Mouse (Mus musculus): ENCODE measurements around the gene Ifit1bl2. TPM values are rescaled to one million over a fixed set of nuclear protein-coding genes. Genes with fewer than 3 reads are reported as not detected.

Gene Ifit1bl2
- 0.09 and 0.30 TPM in 2 replicates for polyA plus RNA-seq (2015; fragmentation: Nextera tagmentation; extraction: Ambion mirVana)

DNA sequence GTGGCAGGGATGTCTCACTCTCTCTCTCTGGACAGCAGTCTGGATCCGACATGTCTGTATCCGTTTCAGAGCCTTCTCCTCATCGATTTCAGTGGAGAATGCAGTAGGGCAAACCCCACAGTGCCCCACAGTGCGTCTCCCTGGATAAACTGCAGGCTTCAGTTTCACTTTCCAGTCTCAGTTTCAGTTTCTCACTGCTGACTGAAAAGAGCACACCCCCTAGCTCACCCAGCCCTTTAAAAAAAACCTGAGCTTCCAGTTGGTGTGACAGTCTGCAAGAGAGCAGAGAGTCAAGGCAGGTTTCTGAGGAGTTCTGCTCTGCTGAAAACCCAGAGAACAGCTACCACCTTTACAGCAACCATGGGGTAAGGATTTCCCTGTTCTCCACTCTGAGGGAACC, at the start of gene Ifit1bl2, which contains the start of gene Ifit1:
TSS of gene Ifit1bl2 (minus strand) at position 121 of the 400 bp plus-strand sequence.
TSS of gene Ifit1 (plus strand) at position 249 of the 400 bp plus-strand sequence.
- Histone ChIP-seq H3K4me3 (ENCODE audit: low read depth, low read length) (0 out of 2 replicates have a peak within 1 kb of the TSS, but pooled peaks have one; percentile 11), H3K27ac (ENCODE audit: low read length) (no peak within 1 kb of the TSS)
- 27% methylated on average over 4 of the region's 4 CpGs for WGBS (ENCODE audit: insufficient replicate concordance)

DNA sequence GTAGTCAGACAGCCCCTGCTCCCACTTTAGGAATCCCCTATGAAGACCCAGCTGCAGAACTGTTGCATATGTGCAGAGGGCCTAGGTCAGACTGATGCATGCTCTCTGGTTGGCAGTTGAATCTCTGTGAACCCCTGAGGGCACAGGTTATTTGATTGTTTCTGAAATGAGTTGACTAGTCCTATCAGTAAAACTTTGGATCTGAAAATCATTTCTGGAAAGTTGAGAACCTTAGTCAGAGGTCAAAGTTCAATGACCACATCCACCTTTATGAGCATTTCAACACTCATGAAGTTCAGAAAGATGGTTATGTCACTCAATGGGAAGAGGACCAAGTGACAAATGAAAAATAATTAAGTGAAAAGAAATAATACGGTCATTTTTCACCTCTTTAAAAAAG, 45.0 kb upstream of the Ifit1bl2 start:
- 72% methylated on average over 1 of the region's 1 CpGs for WGBS (ENCODE audit: insufficient replicate concordance)
- Histone ChIP-seq H3K4me2 (ENCODE audit: low read depth, low read length) (no peak overlapping the region), H3K4me3 (ENCODE audit: low read depth, low read length) (no peak overlapping the region), H3K9me3 (replicated peaks; ENCODE audit: control insufficient read depth, low read length) (no peaks in the 10 kb centered on the region), H3K27ac (ENCODE audit: low read length) (no peak overlapping the region), H3K27me3 (ENCODE audit: control insufficient read depth, insufficient read depth, low read depth, low read length) (no peaks in the 10 kb centered on the region), H3K4me1 (ENCODE audit: control insufficient read depth, low read depth, low read length) (no peaks in the 10 kb centered on the region), H3K36me3 (ENCODE audit: control insufficient read depth, insufficient read depth) (no peaks in the 10 kb centered on the region), H3K9ac (ENCODE audit: low read depth, low read length) (no peak overlapping the region)
- no peak for ATAC-seq (ENCODE audit: low read depth)

More for the DNA sequence above, at the start of gene Ifit1bl2, which contains the start of gene Ifit1:
- no peak within 1 kb of the TSS for H3K9ac ChIP-seq (ENCODE audit: low read depth, low read length)
- H3K36me3 ChIP-seq (ENCODE audit: control insufficient read depth, insufficient read depth) = no peaks in the 10 kb centered on the region
- peak; percentile 14; the same call in 1 of the 2 replicates for ATAC-seq (ENCODE audit: low read depth)
- peak within 1 kb of the TSS; percentile 28 for H3K4me2 ChIP-seq (ENCODE audit: low read depth, low read length)
- no peaks in the 10 kb centered on the region for H3K9me3 ChIP-seq (replicated peaks; ENCODE audit: control insufficient read depth, low read length)
- peaks cover 5% of the 10 kb centered on the region for H3K4me1 ChIP-seq (ENCODE audit: control insufficient read depth, low read depth, low read length)
- H3K27me3 ChIP-seq (ENCODE audit: control insufficient read depth, insufficient read depth, low read depth, low read length) = no peaks in the 10 kb centered on the region

DNA sequence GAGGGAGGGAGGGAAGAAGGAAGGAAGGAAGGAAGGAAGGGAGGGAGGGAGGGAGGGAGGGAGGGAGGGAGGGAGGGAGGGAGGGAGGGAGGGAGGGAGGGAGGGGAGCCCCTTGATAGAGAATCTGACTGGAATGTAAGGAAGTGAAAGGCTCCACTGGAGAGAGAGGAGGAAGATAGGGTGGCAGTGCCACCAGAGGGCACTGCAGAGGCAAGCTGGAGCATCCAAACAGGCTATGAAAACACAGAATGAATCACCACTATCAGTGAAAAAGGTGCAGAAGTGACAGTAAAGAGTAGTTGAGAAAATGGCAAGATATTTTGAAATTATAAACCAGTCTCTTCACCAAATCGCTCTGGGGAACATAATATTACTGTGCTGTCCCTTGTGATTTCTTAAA, 44.3 kb upstream of the Ifit1bl2 start:
- Histone ChIP-seq H3K4me2 (ENCODE audit: low read depth, low read length) (no peak overlapping the region), H3K4me1 (ENCODE audit: control insufficient read depth, low read depth, low read length) (no peaks in the 10 kb centered on the region), H3K9ac (ENCODE audit: low read depth, low read length) (no peak overlapping the region), H3K4me3 (ENCODE audit: low read depth, low read length) (no peak overlapping the region), H3K9me3 (replicated peaks; ENCODE audit: control insufficient read depth, low read length) (no peaks in the 10 kb centered on the region), H3K36me3 (ENCODE audit: control insufficient read depth, insufficient read depth) (no peaks in the 10 kb centered on the region), H3K27ac (ENCODE audit: low read length) (no peak overlapping the region), H3K27me3 (ENCODE audit: control insufficient read depth, insufficient read depth, low read depth, low read length) (no peaks in the 10 kb centered on the region)
- WGBS (ENCODE audit: insufficient replicate concordance) = 50% methylated on average over 1 of the region's 1 CpGs
- no peak for ATAC-seq (ENCODE audit: low read depth)

DNA sequence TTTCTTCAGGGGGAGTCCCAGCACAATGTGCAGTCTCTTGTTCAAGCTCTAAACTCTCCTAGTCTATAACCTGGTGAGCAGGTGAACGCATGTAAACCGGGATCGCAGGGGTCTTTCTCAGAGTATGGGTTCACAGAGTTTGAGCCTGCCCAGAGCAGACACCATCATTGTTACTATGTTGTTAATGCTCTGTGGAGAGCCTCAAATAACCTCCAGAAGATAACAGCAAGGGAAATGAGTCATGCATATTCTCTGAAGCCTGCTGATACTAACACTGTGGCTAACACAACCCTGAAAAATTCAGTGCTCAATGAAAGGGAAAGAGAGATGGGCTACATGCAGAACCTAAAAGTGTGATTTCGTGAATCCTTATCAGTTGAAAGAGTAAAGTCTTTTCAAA, 37.9 kb upstream of the Ifit1bl2 start:
- Histone ChIP-seq H3K27ac (ENCODE audit: low read length) (no peak overlapping the region), H3K4me3 (ENCODE audit: low read depth, low read length) (no peak overlapping the region), H3K4me2 (ENCODE audit: low read depth, low read length) (no peak overlapping the region), H3K9me3 (replicated peaks; ENCODE audit: control insufficient read depth, low read length) (no peaks in the 10 kb centered on the region), H3K9ac (ENCODE audit: low read depth, low read length) (no peak overlapping the region), H3K36me3 (ENCODE audit: control insufficient read depth, insufficient read depth) (no peaks in the 10 kb centered on the region), H3K27me3 (ENCODE audit: control insufficient read depth, insufficient read depth, low read depth, low read length) (no peaks in the 10 kb centered on the region), H3K4me1 (ENCODE audit: control insufficient read depth, low read depth, low read length) (no peaks in the 10 kb centered on the region)
- WGBS (ENCODE audit: insufficient replicate concordance) = 52% methylated on average over 4 of the region's 4 CpGs
- no peak for ATAC-seq (ENCODE audit: low read depth)

DNA sequence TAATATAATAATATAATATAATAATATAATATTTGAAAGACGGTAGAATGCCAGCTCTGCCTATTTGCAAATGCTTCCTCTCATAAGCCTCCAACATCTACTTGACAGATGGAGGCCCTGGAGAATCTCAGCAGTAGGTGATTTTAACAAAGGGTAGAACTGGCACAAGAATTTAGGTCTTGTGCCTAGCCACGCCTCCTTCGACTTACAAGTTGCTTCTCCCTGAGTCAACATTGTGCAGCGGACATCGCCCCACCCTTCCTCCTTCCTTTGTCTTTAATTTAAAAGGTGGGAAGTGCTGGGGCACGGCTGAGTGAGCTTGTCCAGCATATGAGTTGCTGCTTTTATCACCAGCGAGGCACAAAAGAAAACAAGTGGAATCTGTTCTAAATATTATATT, 32.9 kb upstream of the Ifit1bl2 start:
- H3K36me3 ChIP-seq (ENCODE audit: control insufficient read depth, insufficient read depth) = no peaks in the 10 kb centered on the region

DNA sequence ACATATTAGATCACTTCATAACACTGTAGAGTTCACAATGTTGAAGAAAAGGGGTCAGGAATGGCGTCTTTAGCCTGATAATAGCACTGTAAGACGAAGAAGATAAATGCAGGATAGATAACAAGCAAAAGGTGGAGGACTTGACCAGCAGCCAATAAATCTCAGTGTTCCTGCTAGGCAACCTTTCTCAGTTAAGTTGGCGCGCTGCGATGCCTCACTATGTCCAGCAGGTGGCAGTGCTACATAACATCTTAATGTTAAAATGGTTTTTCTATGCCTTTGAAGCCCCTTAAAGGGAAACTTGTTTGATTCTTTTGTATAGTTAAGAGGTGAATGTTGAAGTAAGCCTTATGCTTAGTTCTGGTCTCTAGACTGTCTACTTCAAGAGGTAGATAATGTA, 25.6 kb upstream of the Ifit1bl2 start:
- H3K9ac ChIP-seq (ENCODE audit: low read depth, low read length) = no peak overlapping the region

More for the DNA sequence above, 32.9 kb upstream of the Ifit1bl2 start:
- Histone ChIP-seq H3K9ac (ENCODE audit: low read depth, low read length) (no peak overlapping the region), H3K4me2 (ENCODE audit: low read depth, low read length) (no peak overlapping the region), H3K4me1 (ENCODE audit: control insufficient read depth, low read depth, low read length) (no peaks in the 10 kb centered on the region), H3K9me3 (replicated peaks; ENCODE audit: control insufficient read depth, low read length) (no peaks in the 10 kb centered on the region), H3K27me3 (ENCODE audit: control insufficient read depth, insufficient read depth, low read depth, low read length) (no peaks in the 10 kb centered on the region), H3K27ac (ENCODE audit: low read length) (no peak overlapping the region), H3K4me3 (ENCODE audit: low read depth, low read length) (no peak overlapping the region)
- no peak for ATAC-seq (ENCODE audit: low read depth)
- WGBS (ENCODE audit: insufficient replicate concordance) = 44% methylated on average over 7 of the region's 7 CpGs

DNA sequence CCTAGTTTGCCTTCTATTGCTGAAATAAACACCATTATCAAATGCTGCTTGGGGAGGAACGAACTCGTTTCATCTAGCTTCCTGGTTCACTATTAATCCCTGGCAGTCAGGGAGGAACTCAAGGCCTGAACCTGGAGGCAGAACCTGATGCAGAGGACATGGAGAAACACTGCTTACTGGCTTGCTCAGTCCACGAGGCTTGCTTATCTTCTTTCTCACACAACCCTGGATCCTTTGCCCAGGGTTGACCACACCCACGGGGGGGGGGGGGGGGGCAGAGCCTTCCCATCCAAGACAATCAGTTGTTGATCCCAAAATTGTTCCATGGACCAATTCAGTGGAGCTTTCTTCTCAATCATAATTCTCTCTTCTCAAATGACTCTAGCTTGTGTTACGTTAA, 22.2 kb upstream of the Ifit1bl2 start:
- peaks cover 18% of the 10 kb centered on the region for H3K4me1 ChIP-seq (ENCODE audit: control insufficient read depth, low read depth, low read length)
- WGBS (ENCODE audit: insufficient replicate concordance) = 32% methylated on average over 5 of the region's 5 CpGs
- peak overlapping the region; percentile 39 for H3K27ac ChIP-seq (ENCODE audit: low read length)
- peak overlapping the region; percentile 53 for H3K4me2 ChIP-seq (ENCODE audit: low read depth, low read length)
- no peak overlapping the region for H3K4me3 ChIP-seq (ENCODE audit: low read depth, low read length)
- peak; percentile 74 for ATAC-seq (ENCODE audit: low read depth)
- no peaks in the 10 kb centered on the region for H3K36me3 ChIP-seq (ENCODE audit: control insufficient read depth, insufficient read depth)
- H3K27me3 ChIP-seq (ENCODE audit: control insufficient read depth, insufficient read depth, low read depth, low read length) = no peaks in the 10 kb centered on the region
- H3K9me3 ChIP-seq (replicated peaks; ENCODE audit: control insufficient read depth, low read length) = no peaks in the 10 kb centered on the region
- H3K9ac ChIP-seq (ENCODE audit: low read depth, low read length) = no peak overlapping the region

More for the DNA sequence above, 25.6 kb upstream of the Ifit1bl2 start:
- H3K4me1 ChIP-seq (ENCODE audit: control insufficient read depth, low read depth, low read length) = peaks cover 12% of the 10 kb centered on the region
- H3K4me3 ChIP-seq (ENCODE audit: low read depth, low read length) = no peak overlapping the region
- ATAC-seq (ENCODE audit: low read depth) = no peak
- H3K27ac ChIP-seq (ENCODE audit: low read length) = no peak overlapping the region
- no peaks in the 10 kb centered on the region for H3K36me3 ChIP-seq (ENCODE audit: control insufficient read depth, insufficient read depth)
- H3K4me2 ChIP-seq (ENCODE audit: low read depth, low read length) = no peak overlapping the region
- WGBS (ENCODE audit: insufficient replicate concordance) = 1% methylated on average over 5 of the region's 5 CpGs
- H3K27me3 ChIP-seq (ENCODE audit: control insufficient read depth, insufficient read depth, low read depth, low read length) = no peaks in the 10 kb centered on the region
- no peaks in the 10 kb centered on the region for H3K9me3 ChIP-seq (replicated peaks; ENCODE audit: control insufficient read depth, low read length)

DNA sequence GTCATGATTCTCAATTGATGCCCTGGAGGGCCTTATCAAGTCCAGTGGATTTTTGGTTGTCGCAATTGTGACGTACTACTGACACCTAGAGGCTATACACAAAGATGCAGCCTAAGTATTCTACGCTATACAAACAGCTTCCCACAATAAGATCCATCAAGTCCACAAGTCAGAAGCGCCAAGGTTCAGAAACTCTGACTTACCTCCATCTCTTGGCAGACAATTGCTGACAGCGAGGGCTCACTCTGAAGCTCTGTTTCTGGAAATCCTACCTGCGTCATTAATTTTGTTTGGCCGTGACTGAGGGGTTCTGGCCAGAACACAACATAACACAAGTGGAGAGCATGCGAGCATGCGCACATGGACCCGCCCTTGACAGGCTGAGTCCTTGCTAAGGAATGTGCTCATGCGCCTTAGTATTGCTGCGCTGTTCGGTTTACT, 21.5 kb upstream of the Ifit1bl2 start:
- H3K9me3 ChIP-seq (replicated peaks; ENCODE audit: control insufficient read depth, low read length) = no peaks in the 10 kb centered on the region
- peak overlapping the region; percentile 39; the same call in 1 of the 2 replicates for H3K27ac ChIP-seq (ENCODE audit: low read length)
- 13% methylated on average over 13 of the region's 13 CpGs for WGBS (ENCODE audit: insufficient replicate concordance)
- no peaks in the 10 kb centered on the region for H3K27me3 ChIP-seq (ENCODE audit: control insufficient read depth, insufficient read depth, low read depth, low read length)
- H3K4me1 ChIP-seq (ENCODE audit: control insufficient read depth, low read depth, low read length) = peaks cover 22% of the 10 kb centered on the region
- peak overlapping the region; percentile 40; the same call in 1 of the 2 replicates for H3K4me3 ChIP-seq (ENCODE audit: low read depth, low read length)
- ATAC-seq (ENCODE audit: low read depth) = peak; percentile 82
- peak overlapping the region; percentile 18; the same call in 1 of the 2 replicates for H3K9ac ChIP-seq (ENCODE audit: low read depth, low read length)
- H3K36me3 ChIP-seq (ENCODE audit: control insufficient read depth, insufficient read depth) = no peaks in the 10 kb centered on the region
- peak overlapping the region; percentile 53 for H3K4me2 ChIP-seq (ENCODE audit: low read depth, low read length)

DNA sequence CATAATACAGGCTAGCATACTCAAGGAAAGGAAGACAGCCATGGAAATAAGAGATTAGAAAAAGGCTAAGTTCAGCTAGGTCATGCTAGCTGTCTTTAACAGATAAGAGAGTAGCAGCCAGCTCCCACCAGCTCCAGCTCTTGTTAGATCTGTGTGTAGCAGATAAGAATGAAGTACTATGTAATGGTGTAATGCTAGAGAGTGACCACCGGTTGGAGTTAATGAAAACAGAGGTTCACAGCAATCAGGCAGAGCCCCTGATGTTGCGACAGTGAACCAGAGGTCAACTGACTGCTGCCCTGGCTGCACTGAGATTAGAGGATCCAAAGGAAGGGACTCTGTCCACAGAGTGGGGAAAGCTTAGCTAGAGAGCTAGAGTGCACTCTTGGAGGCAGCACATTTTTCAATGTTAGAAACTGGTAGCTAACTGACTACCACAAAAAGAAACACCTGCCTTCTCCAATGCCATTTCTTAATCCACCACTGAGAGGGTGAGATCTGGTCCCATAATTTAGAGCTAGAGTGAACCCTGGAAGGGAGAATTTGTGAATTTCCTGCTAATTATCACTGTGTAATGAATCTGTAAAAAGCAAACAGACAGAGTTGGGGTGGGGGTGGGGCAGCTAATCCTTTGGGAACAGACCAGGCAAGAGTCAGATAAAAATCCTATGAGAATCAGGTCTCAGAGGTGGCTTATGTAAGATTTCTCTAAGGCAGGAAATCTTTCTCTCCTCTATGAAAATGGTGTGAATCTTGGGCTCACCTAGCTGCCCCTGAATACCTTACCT, 16.2 kb upstream of the Ifit1bl2 start:
- ATAC-seq (ENCODE audit: low read depth) = peak; percentile 99
- peak overlapping the region; percentile 29 for H3K4me3 ChIP-seq (ENCODE audit: low read depth, low read length)
- peak overlapping the region; percentile 99 for H3K27ac ChIP-seq (ENCODE audit: low read length)
- 6% methylated on average over 2 of the region's 2 CpGs for WGBS (ENCODE audit: insufficient replicate concordance)
- H3K4me2 ChIP-seq (ENCODE audit: low read depth, low read length) = peak overlapping the region; percentile 63
- no peaks in the 10 kb centered on the region for H3K36me3 ChIP-seq (ENCODE audit: control insufficient read depth, insufficient read depth)
- H3K4me1 ChIP-seq (ENCODE audit: control insufficient read depth, low read depth, low read length) = peaks cover 29% of the 10 kb centered on the region
- no peaks in the 10 kb centered on the region for H3K27me3 ChIP-seq (ENCODE audit: control insufficient read depth, insufficient read depth, low read depth, low read length)
- no peaks in the 10 kb centered on the region for H3K9me3 ChIP-seq (replicated peaks; ENCODE audit: control insufficient read depth, low read length)
- H3K9ac ChIP-seq (ENCODE audit: low read depth, low read length) = peak overlapping the region; percentile 51
